Mouse (Mus musculus): Measurements from ENCODE around the gene Fastkd5. TPM values are rescaled to one million over a fixed set of nuclear protein-coding genes. Genes with fewer than 3 reads are reported as not detected.
"Not testable (repeated sequence)": the region's sequence is repeated elsewhere in the genome, so short reads cannot be mapped to it uniquely, and the experiment has no call there.

Fastkd5 gene
- polyA plus RNA-seq, 1 experiment from 2014 or later, result 13.6 TPM

- DNase-seq (ENCODE audit: low spot score), result peak; percentile 58
Measured at GRCm38 (mm10) chr2:130578148-130578547, 51.7 kb downstream of the Fastkd5 start.

GRCm38 (mm10) chr2:130577632-130578031 lies 52.2 kb downstream of the Fastkd5 start:
- DNase-seq (ENCODE audit: low spot score), result peak; percentile 28

- DNase-seq (ENCODE audit: low spot score), result no peak
Measured at GRCm38 (mm10) chr2:130577021-130577420, 52.8 kb downstream of the Fastkd5 start.

GRCm38 (mm10) chr2:130576564-130576963 lies 53.3 kb downstream of the Fastkd5 start:
- DNase-seq (ENCODE audit: low spot score), result not testable (repeated sequence)

GRCm38 (mm10) chr2:130575873-130576272 lies 54.0 kb downstream of the Fastkd5 start, which contains the start of gene Oxt:
TSS of gene Oxt (plus strand) at chr2:130576173.
- DNase-seq (ENCODE audit: low spot score), result no peak

- no peak for DNase-seq (ENCODE audit: low spot score)
Measured at GRCm38 (mm10) chr2:130574960-130575359, 54.9 kb downstream of the Fastkd5 start.

GRCm38 (mm10) chr2:130569926-130570325 lies 59.9 kb downstream of the Fastkd5 start:
- no peak for DNase-seq (ENCODE audit: low spot score)

GRCm38 (mm10) chr2:130568921-130569320 lies 60.9 kb downstream of the Fastkd5 start:
- no peak for DNase-seq (ENCODE audit: low spot score)

- no peak for DNase-seq (ENCODE audit: low spot score)
Measured at GRCm38 (mm10) chr2:130564983-130565382, 64.8 kb downstream of the Fastkd5 start.

GRCm38 (mm10) chr2:130564063-130564462 lies 65.8 kb downstream of the Fastkd5 start:
- no peak for DNase-seq (ENCODE audit: low spot score)

Other genes with a start within 250 kb of the Fastkd5 start
- gene Cpxm1, start 232.5 kb downstream of the Fastkd5 start, polyA plus RNA-seq (2015; fragmentation: Nextera tagmentation; extraction: Ambion mirVana), result 4.8 and 4.9 TPM in 2 replicates
- not detected in 2 replicates for gene Gm28372, start 224.8 kb downstream of the Fastkd5 start, polyA plus RNA-seq (2015; fragmentation: Nextera tagmentation; extraction: Ambion mirVana)
- gene 1700020A23Rik, start 224.8 kb downstream of the Fastkd5 start, polyA plus RNA-seq (2015; fragmentation: Nextera tagmentation; extraction: Ambion mirVana), result not detected in 2 replicates
- gene Tmem239, start 223.5 kb downstream of the Fastkd5 start, polyA plus RNA-seq (2015; fragmentation: Nextera tagmentation; extraction: Ambion mirVana), result not detected in 2 replicates
- gene Vps16, start 205.7 kb downstream of the Fastkd5 start, polyA plus RNA-seq (2015; fragmentation: Nextera tagmentation; extraction: Ambion mirVana), result 97.7 and 101 TPM in 2 replicates
- gene Pced1a, start 205.3 kb downstream of the Fastkd5 start, polyA plus RNA-seq (2015; fragmentation: Nextera tagmentation; extraction: Ambion mirVana), result 6.5 and 8.0 TPM in 2 replicates
- 73.8 and 85.4 TPM in 2 replicates for gene Ptpra, start 179.7 kb downstream of the Fastkd5 start, polyA plus RNA-seq (2015; fragmentation: Nextera tagmentation; extraction: Ambion mirVana)
- 140 and 150 TPM in 2 replicates for gene Mrps26, start 66.3 kb downstream of the Fastkd5 start, polyA plus RNA-seq (2015; fragmentation: Nextera tagmentation; extraction: Ambion mirVana)
- gene Oxt, start 53.9 kb downstream of the Fastkd5 start, polyA plus RNA-seq (2015; fragmentation: Nextera tagmentation; extraction: Ambion mirVana), result 0.55 and 1.3 TPM in 2 replicates
- gene Avp, start 47.5 kb downstream of the Fastkd5 start, polyA plus RNA-seq (2015; fragmentation: Nextera tagmentation; extraction: Ambion mirVana), result 1.6 and 2.7 TPM in 2 replicates
- gene Ubox5, start within 50 bp of the Fastkd5 start, polyA plus RNA-seq (2015; fragmentation: Nextera tagmentation; extraction: Ambion mirVana), result 8.6 and 9.3 TPM in 2 replicates
- gene Lzts3, start 12.8 kb upstream of the Fastkd5 start, polyA plus RNA-seq (2015; fragmentation: Nextera tagmentation; extraction: Ambion mirVana), result 0.55 and 0.58 TPM in 2 replicates
- 59.0 and 61.4 TPM in 2 replicates for gene Ddrgk1, start 34.6 kb upstream of the Fastkd5 start, polyA plus RNA-seq (2015; fragmentation: Nextera tagmentation; extraction: Ambion mirVana)
- 107 and 112 TPM in 2 replicates for gene Itpa, start 37.6 kb upstream of the Fastkd5 start, polyA plus RNA-seq (2015; fragmentation: Nextera tagmentation; extraction: Ambion mirVana)
- gene Slc4a11, start 67.5 kb upstream of the Fastkd5 start, polyA plus RNA-seq (2015; fragmentation: Nextera tagmentation; extraction: Ambion mirVana), result 0.23 and 0.49 TPM in 2 replicates

Data from thymus, postnatal 0 days (tissue).